Mouse (Mus musculus) embryonic facial prominence, embryonic 11.5 days (tissue): ENCODE measurements at regions not wholly inside any gene's neighbourhood (a gene's known extent, or its start where the extent isn't known, plus 50 kb on each side); places are given as distances from the start of the nearest gene placed in this dataset.

Source experiments
- ATAC-seq: fragments of 200-750 bp; cut with Nextera tagmentation; replicated peaks from 2 replicates; pipeline ENCODE4 v1.8.0; 2017; ENCODE audit warnings: low read depth; ENCODE audit not compliant: insufficient number of reproducible peaks, low FRiP score, low TSS enrichment
- DNase-seq: peaks from one replicate; pipeline ENCODE4 v3.0.0-alpha.2; 2015; ENCODE audit warnings: low spot score
- H3K27ac ChIP-seq: fragments of 300-500 bp; sonication (generic); replicated peaks from 2 replicates; pipeline ENCODE4 v1.5.1; 2014; ENCODE audit warnings: mild to moderate bottlenecking, low read depth, low read length, control low read depth
- H3K27me3 ChIP-seq: fragments of 300-500 bp; sonication (generic); 2 replicates; pipeline ENCODE4 v1.6.1; 2014; ENCODE audit warnings: mild to moderate bottlenecking, low read length, moderate library complexity, mixed read lengths; ENCODE audit not compliant: control insufficient read depth, insufficient read depth
- H3K36me3 ChIP-seq: fragments of 300-500 bp; sonication (generic); replicated peaks from 2 replicates; pipeline ENCODE4 v1.6.1; 2014; ENCODE audit warnings: low read depth, mild to moderate bottlenecking, low read length, moderate library complexity, mixed read lengths; ENCODE audit not compliant: control insufficient read depth, insufficient read depth
- H3K4me1 ChIP-seq: fragments of 300-500 bp; sonication (generic); 2 replicates; pipeline ENCODE4 v1.6.1; 2014; ENCODE audit warnings: low read length, mixed read lengths; ENCODE audit not compliant: control insufficient read depth, insufficient read depth
- H3K4me2 ChIP-seq: fragments of 300-500 bp; sonication (generic); 2 replicates; pipeline ENCODE4 v1.6.1; 2014; ENCODE audit warnings: low read depth, mild to moderate bottlenecking, control low read depth, low read length, moderate library complexity
- H3K4me3 ChIP-seq: fragments of 300-500 bp; sonication (generic); 2 replicates; pipeline ENCODE4 v1.5.1; 2014; ENCODE audit warnings: low read depth, low read length, control low read depth
- H3K9ac ChIP-seq: fragments of 300-500 bp; sonication (generic); replicated peaks from 2 replicates; pipeline ENCODE4 v1.6.1; 2014; ENCODE audit warnings: mild to moderate bottlenecking, control low read depth, low read length
- H3K9me3 ChIP-seq: fragments of 300-500 bp; sonication (generic); replicated peaks from 2 replicates; pipeline ENCODE4 v1.6.1; 2016; ENCODE audit warnings: mild to moderate bottlenecking, low read length, inconsistent platforms, mixed read lengths; ENCODE audit not compliant: control insufficient read depth
- WGBS: fragments of 180-500 bp; shearing (Covaris S2); extraction: QIAGEN DNeasy Blood & Tissue Kit; methylation state at CpG from one replicate; pipeline ENCODE4 v1.1.7; 2014; 5-methylcytosine and 5-hydroxymethylcytosine counted together

DNA sequence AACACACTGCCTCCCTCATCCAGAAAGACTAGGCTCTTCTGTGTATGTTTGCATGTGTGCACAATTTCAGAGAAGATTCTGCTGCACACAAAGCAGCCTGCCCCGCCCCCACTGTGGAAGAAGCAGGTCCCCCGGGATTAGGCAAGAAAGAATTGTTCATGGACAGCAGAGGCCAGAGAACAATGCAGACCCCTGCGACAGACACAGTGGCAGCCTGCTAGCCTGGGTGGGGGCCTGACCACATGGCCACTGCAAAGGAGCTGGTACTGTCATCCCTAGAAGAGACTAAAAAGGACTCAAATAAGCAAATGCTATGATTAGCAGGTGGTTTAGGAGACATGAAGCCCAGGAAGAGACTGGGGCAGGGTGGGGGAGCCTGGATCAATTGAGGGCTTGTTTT, 329.7 kb upstream of the Onecut1 start:
- WGBS, result 47% methylated on average over 3 of the region's 3 CpGs
- H3K36me3 ChIP-seq, result no peaks in the 10 kb centered on the region
- no peak overlapping the region for H3K27ac ChIP-seq
- no peaks in the 10 kb centered on the region for H3K4me1 ChIP-seq
- H3K9me3 ChIP-seq, result no peaks in the 10 kb centered on the region
- no peak overlapping the region for H3K4me2 ChIP-seq
- ATAC-seq, result no peak; the same call in 1 of the 2 replicates
- no peak overlapping the region for H3K9ac ChIP-seq
- no peaks in the 10 kb centered on the region for H3K27me3 ChIP-seq
- no peak for DNase-seq
- H3K4me3 ChIP-seq, result no peak overlapping the region

DNA sequence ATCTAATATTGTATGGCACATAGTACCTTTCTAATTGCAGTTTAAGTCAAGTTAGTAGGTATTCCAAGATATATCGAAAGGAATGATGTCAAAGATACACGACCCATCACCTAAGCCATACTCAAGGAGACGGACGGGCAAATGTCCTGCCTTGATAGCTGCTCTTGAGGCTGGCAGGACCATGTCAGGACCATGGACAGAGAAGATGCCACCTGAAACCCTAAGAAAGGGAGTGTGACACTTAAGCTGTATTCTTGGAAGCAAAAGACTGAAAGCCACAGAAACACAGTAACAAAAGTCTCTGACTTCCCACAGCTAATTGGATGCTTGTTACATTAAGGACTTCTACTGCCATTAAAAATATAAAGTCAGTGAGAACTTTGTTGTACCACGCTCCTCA, 326.7 kb upstream of the Onecut1 start:
- DNase-seq (peak; percentile 63), ATAC-seq (no peak)
- H3K4me2 ChIP-seq, result no peak overlapping the region
- H3K4me1 ChIP-seq, result no peaks in the 10 kb centered on the region
- H3K9ac ChIP-seq, result no peak overlapping the region
- no peaks in the 10 kb centered on the region for H3K36me3 ChIP-seq
- no peaks in the 10 kb centered on the region for H3K27me3 ChIP-seq
- H3K27ac ChIP-seq, result no peak overlapping the region
- no peaks in the 10 kb centered on the region for H3K9me3 ChIP-seq
- WGBS, result 70% methylated on average over 5 of the region's 5 CpGs
- no peak overlapping the region for H3K4me3 ChIP-seq

DNA sequence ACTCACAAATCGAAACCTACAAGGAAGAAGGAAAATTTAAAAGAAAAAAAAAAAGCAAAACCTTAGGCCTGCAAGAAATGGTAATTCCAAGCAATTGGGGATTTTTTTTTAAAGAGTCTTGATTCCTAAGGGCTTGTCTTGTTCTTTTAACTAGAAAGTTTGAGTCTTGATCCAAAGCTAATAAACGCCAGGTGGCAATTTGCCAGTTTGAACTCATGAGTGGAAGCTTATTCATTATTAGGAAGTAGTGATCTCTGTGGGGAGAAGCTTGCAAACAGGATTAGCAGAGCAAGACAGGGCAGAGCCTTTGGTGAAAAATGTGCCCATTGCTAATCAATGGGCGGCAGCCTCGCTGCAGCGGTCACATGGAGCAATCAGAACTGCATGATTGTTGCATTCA, 305.6 kb upstream of the Onecut1 start:
- H3K27ac ChIP-seq, result no peak overlapping the region
- no peaks in the 10 kb centered on the region for H3K9me3 ChIP-seq
- no peaks in the 10 kb centered on the region for H3K4me1 ChIP-seq
- no peak overlapping the region for H3K9ac ChIP-seq
- no peak for ATAC-seq
- 77% methylated on average over 5 of the region's 5 CpGs for WGBS
- DNase-seq, result no peak
- H3K36me3 ChIP-seq, result no peaks in the 10 kb centered on the region
- no peak overlapping the region for H3K4me2 ChIP-seq
- H3K4me3 ChIP-seq, result no peak overlapping the region
- no peaks in the 10 kb centered on the region for H3K27me3 ChIP-seq

DNA sequence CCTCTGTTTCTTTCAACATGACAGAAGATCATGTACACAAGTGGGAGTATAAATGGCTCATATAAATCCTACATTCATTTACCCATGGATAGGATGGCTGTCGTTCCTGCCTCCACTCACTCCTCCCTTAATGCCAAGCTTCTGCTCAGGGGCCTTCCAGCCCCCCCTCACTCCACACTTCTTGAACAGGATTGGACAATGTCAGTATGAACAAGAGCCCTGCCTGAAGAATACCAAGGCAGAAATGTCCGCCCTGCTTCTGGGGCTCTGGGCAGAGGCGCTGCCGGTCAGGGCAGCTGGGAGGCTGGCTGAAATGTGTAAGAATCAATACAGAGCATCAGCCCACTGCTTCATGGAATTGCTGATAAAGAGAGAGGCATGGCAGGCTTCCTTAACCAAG, 269.0 kb upstream of the Onecut1 start:
- ATAC-seq, result no peak
- Histone ChIP-seq H3K36me3 (no peaks in the 10 kb centered on the region), H3K4me1 (no peaks in the 10 kb centered on the region), H3K4me2 (no peak overlapping the region), H3K27ac (no peak overlapping the region), H3K9ac (no peak overlapping the region), H3K4me3 (no peak overlapping the region), H3K27me3 (no peaks in the 10 kb centered on the region), H3K9me3 (no peaks in the 10 kb centered on the region)
- 80% methylated on average over 4 of the region's 4 CpGs for WGBS
- DNase-seq, result no peak

DNA sequence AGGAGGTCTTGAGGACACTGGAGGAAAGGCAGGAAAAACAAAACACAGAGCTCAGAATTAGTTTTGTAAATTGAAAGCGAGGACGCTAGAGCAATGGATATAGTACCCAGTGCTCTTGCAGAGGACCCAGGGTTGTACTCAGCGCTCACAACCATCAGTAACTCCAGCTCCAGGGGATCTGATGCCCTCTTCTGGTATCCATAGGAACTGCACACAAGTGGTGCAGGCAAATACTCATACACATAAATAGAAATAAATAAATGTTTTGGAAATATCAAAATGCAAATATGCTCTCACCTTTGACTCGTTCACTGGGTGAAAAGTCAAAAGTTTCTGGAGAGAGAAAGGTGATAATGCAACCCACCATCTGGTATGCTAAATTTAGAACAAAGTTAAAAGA, 267.8 kb upstream of the Onecut1 start:
- H3K4me3 ChIP-seq, result no peak overlapping the region
- no peak overlapping the region for H3K27ac ChIP-seq
- ATAC-seq (no peak), DNase-seq (no peak)
- 86% methylated on average over 4 of the region's 4 CpGs for WGBS
- no peaks in the 10 kb centered on the region for H3K4me1 ChIP-seq
- no peak overlapping the region for H3K9ac ChIP-seq
- H3K9me3 ChIP-seq, result no peaks in the 10 kb centered on the region
- no peaks in the 10 kb centered on the region for H3K27me3 ChIP-seq
- no peak overlapping the region for H3K4me2 ChIP-seq
- no peaks in the 10 kb centered on the region for H3K36me3 ChIP-seq

DNA sequence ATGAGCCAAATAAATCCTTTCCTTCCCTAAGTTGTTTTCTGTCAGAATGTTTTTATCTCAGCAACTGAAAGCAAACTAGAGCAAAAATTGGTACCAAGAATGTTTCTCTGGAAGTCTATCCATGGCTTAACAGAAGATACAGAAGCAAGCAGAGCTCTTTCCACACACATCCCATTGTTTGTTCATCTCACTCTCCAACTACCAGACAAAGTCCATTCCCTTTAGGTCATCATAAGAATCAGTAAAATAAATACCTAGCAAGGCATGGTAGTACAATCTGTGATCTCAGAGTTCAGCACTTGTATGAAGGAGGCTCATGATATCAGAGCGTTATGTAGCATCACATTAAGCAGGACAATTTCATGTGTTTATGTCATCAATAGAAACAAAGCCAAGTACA, 257.3 kb upstream of the Onecut1 start:
- Histone ChIP-seq H3K27me3 (no peaks in the 10 kb centered on the region), H3K4me2 (no peak overlapping the region), H3K9me3 (no peaks in the 10 kb centered on the region), H3K4me1 (no peaks in the 10 kb centered on the region), H3K4me3 (no peak overlapping the region), H3K9ac (no peak overlapping the region), H3K36me3 (no peaks in the 10 kb centered on the region), H3K27ac (no peak overlapping the region)
- DNase-seq (no peak), ATAC-seq (no peak)
- WGBS, result 98% methylated on average over 1 of the region's 1 CpGs

DNA sequence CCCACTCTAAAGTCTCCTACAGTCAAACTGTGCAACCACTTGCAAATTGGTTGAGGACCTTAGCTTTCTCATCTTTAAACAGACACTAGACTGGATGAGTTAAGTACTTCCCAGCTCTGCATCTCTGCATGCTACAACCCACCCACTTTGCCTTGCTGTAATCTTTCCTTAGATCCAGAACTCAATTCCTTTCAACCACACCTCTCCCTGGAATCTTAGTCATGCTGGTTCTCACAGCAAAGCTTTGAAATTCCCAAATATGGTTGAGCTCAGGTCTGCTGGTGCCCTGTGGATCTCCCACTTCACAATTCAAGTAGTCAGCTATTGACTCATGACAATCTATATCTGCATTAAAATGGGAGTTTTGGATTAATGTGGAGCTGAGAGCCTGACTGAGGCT, 239.8 kb upstream of the Onecut1 start:
- ATAC-seq, result no peak
- no peaks in the 10 kb centered on the region for H3K27me3 ChIP-seq

DNA sequence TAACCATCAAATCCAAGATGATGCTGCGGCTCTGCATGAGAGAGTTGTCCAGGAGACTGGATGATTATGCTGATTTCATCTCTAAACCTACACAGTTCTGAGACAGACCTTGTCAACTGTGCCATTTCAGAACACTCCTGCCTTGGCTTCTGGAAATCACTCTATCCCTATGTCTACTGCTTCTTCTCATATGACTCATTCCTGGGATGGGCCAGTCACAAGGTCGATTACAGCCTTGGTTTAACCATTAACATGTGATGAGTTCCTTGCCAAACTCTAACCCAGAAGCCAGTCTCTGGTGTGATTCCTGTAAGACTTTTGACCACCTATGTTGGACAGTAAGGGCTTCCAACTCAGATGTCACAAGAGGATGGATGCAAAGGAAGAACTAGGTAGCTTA, 216.3 kb upstream of the Onecut1 start:
- no peak for ATAC-seq
- 88% methylated on average over 2 of the region's 2 CpGs for WGBS

More for the DNA sequence above, 239.8 kb upstream of the Onecut1 start:
- Histone ChIP-seq H3K4me1 (no peaks in the 10 kb centered on the region), H3K27ac (no peak overlapping the region), H3K4me3 (no peak overlapping the region), H3K36me3 (no peaks in the 10 kb centered on the region), H3K9me3 (no peaks in the 10 kb centered on the region), H3K4me2 (no peak overlapping the region), H3K9ac (no peak overlapping the region)
- no peak for DNase-seq

DNA sequence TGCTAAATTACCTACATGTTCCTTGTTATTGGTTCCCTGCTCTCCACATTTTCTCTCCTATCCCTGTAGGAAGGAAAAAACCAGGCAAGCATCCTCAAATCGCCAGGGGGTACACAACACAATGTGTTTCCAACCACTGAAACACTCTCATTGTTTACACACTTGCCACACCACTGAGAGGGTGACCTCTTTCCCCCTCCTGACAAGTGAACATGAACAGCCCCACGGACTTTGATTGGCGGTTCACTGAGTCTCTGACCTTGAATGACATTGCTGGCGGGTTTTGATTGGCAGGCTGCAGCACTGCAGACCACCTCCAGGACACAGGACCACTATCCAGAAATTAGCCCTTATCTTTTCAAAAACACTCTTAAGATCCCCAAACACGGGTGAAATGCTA, 211.7 kb upstream of the Onecut1 start:
- Histone ChIP-seq H3K4me1 (no peaks in the 10 kb centered on the region), H3K36me3 (no peaks in the 10 kb centered on the region), H3K9me3 (no peaks in the 10 kb centered on the region), H3K9ac (no peak overlapping the region), H3K27me3 (no peaks in the 10 kb centered on the region), H3K4me3 (no peak overlapping the region), H3K4me2 (no peak overlapping the region), H3K27ac (no peak overlapping the region)
- WGBS, result 42% methylated on average over 5 of the region's 5 CpGs
- peak; percentile 5 for DNase-seq
- ATAC-seq, result no peak; the same call in 1 of the 2 replicates

More for the DNA sequence above, 216.3 kb upstream of the Onecut1 start:
- no peak for DNase-seq
- H3K9me3 ChIP-seq, result no peaks in the 10 kb centered on the region
- H3K27me3 ChIP-seq, result no peaks in the 10 kb centered on the region
- H3K4me2 ChIP-seq, result no peak overlapping the region
- no peak overlapping the region for H3K27ac ChIP-seq
- H3K4me1 ChIP-seq, result no peaks in the 10 kb centered on the region
- no peak overlapping the region for H3K9ac ChIP-seq
- H3K36me3 ChIP-seq, result no peaks in the 10 kb centered on the region
- H3K4me3 ChIP-seq, result no peak overlapping the region
